Mouse (Mus musculus): ENCODE measurements around the gene Dock4. TPM values are rescaled to one million over a fixed set of nuclear protein-coding genes. Genes with fewer than 3 reads are reported as not detected.

Dock4 gene
- total RNA-seq, 2 experiments from 2014 or later: 81.1 to 99.7 TPM

DNA sequence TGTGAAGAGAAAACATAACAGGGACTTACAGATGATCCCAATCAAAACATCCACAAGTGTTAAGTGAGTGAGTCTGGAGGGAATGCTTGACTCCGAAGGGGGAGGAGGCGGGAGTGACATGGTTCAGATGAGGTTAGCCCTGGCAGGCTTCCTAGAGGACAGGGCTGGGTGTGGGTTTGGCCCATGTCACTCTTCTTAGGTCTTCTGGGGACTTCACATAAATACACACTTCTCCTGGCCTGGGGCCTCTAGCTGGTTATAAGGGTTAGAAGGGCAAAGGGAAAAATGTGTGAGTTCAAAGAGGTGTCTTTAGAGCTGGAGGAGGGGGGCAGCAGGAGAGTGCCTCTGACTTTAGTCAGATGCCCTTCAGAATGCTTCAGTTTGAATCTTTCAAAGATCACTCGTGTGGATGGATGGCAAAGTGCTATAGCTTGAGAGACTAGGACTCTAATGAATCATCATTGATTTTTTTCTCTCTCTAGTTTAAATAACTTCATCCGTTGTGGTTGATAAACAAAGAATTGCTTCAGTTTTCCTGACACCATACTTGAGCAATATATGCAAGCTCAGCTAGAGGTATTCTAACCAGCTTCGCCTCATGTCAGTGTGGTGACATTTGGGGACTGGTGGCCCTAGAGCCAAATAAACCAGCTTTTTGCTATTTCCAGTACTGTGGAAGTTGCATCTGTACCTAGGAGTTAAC is 54.0 kb downstream of the Dock4 start:
- DNase-seq (ENCODE audit: low spot score in 2 of 2): no peak
- intact Hi-C loops (cut with DNase I): no loop called here

DNA sequence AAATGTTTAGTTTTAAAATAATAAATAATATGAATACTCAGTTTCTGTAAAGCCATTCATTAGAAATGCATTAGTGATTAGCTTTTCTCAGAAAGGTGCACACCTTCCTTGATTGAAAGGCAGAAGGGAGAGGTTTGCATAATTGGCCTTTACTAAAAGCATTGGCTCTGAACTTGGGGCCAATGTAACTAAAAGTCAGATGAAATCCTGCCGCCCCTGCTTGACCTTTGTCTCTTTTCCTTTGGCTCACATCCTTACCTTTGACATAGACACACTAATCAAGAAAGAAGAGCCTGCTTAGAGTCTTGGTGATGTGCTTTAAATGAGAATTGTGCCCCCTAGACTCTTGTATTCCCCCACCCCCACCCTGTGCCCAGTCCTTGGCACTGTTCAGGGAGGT is 55.4 kb downstream of the Dock4 start:
- intact Hi-C loops (cut with DNase I): no loop called here
- DNase-seq (ENCODE audit: low spot score in 2 of 2): no peak

DNA sequence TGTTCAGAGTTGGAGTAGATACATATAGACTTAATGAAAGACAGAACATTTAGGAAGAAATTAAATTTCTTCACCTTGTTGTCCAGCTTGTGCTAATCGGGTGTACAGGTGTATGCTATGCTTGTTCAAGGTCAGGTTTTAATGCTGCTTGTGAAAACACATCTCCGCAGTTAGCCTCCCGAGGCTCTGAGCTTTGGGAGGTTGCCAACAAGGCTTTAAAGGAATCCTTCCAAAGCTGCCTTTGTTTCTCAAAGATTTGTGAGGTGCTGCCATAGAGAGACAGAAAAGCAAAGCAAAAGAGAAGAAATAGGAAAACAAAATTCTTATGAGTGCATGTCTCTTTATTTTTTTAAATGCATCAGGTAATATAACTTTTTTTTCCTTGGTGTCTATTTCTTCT is 57.8 kb downstream of the Dock4 start:
- DNase-seq (ENCODE audit: low spot score in 2 of 2): no peak
- intact Hi-C loops (cut with DNase I): no loop called here

DNA sequence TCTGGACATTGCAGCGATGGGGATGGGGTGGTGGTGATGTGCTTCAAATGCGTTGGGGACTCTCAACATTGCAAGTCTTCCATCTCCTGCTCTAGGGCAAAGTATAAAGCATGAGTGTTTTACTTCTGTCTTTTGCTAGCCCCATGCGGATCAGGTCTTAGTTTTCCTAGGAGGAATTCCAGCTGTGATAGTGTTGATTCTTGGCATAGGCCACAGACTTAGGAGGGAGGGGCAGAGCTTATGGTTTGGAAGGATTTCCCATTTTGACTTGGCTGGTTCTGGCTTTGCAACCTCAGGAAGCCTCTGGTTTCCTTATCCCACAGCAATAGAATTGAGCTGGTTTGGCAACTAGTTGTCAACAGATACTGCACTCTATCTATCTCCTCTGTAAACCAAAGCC is 58.9 kb downstream of the Dock4 start:
- intact Hi-C loops (cut with DNase I): no loop called here
- no peak for DNase-seq (ENCODE audit: low spot score in 2 of 2)

DNA sequence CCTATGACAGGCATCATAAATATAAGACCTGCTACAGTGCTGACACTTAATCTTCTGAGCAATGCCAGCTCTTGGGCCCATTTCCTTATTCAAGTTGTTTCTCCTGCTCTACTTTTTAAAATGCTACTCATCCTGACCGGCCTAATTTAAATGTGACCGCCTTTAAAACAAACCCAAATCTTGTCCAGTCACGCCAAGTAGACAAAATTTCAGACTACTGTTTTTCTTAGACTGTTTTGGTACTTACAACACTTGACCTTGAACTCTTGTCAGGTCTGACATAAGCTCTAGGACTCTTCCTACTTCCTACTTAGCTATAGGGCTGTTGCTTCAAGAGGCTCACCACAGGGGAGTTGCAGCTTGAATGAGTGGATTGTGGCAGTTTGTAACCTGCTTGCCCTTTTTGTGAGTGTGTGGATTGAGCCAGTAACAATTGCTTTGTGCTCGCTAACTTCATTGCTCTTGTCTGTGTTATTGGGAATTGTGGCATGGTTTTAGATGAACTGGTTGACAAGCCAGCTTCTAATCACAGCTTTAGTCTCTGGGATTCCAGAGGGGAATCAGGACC is 62.2 kb downstream of the Dock4 start:
- no peak for DNase-seq (ENCODE audit: low spot score in 2 of 2)
- intact Hi-C loops (cut with DNase I): no loop called here

DNA sequence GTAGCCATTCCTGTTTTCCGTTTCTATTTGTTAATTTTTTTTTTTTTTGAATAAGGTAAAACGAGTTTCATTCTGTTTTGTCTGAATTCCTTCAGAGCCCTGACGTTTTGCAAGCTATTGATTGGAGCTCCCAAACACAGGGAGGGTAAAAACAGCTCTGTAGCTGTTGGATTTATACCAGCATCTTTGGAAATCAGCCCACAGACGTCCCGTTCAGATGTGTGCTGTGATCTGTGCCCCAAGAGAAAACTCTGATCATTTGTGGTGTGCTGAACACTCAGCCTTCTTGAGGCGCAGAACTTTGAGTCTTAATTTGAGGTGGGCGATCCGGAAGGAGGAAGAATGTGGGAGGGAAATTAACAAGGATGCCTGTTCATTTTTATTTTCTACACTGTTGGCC is 62.7 kb downstream of the Dock4 start:
- no peak for DNase-seq (ENCODE audit: low spot score in 2 of 2)
- intact Hi-C loops (cut with DNase I): no loop called here

DNA sequence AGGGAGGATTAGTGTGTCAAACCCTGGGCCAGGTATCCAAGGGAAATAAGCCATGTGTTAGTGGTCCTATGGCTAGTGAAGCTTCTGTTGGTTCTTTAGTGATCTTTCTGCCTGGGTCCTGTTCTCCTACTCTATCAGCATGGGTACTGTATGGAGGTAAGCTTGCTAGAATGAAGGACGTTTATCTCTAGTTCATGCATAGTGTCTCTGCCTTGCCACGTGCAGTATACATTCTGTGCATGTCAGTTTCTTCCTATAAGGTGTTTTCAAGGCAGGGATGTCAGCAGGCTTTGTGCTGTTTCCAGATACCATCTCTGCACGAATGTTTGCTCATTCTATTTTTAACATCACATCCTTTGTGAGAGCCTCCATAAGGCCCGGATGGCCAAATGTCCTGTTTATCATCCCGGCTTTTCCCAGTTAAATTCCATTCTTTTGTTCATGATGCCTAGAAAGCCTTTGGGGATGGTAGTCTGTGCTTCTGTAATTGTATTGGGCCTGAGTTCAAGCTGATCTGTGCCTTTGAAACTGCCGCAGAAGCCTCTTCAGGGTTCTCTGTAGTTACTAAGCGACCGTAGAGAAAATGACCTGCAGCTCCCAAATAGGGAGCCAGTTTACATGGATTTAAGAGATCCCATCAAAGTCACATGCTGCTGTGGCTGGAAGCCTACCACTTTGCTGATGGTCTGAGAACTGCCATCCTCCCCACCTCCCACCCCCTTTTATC is 66.1 kb downstream of the Dock4 start:
- intact Hi-C loops (cut with DNase I): no loop called here
- no peak for DNase-seq (ENCODE audit: low spot score in 2 of 2)

DNA sequence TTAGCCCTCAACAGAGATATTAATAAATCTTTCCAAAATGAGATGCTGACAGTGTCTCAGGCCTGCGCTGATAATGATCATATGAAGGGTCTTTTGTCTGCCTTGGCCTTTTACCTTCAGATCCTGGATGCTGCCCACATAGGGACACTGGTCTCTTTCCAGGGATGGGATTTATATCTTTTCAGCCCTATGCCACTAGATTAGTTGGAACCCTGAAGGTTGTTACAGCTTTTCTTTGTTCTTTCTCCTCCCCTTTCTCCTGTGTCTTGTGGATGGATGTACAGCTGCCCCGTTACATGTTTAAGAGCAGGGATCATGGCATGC is 66.6 kb downstream of the Dock4 start:
- intact Hi-C loops (cut with DNase I): no loop called here
- no peak for DNase-seq (ENCODE audit: low spot score in 2 of 2)

DNA sequence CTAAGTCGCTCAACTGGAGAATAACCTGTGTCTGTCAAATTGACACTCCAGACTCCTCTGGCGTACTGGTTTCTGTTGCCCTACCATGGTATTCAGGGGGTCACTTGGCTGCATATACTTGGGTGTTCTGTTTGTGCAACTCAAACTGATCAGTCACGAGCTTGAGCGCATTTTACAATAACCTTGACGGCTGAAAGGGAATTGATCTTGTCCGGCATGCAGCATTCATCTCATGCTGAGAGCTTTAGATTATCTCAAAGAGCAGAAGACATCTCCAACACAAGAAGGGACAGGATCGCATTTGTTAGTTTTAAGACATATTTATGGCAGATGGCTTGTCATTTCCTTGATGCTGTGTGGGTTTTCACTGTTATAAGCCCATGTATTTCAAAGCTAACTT is 67.2 kb downstream of the Dock4 start:
- intact Hi-C loops (cut with DNase I): no loop called here
- DNase-seq (ENCODE audit: low spot score in 2 of 2): no peak

DNA sequence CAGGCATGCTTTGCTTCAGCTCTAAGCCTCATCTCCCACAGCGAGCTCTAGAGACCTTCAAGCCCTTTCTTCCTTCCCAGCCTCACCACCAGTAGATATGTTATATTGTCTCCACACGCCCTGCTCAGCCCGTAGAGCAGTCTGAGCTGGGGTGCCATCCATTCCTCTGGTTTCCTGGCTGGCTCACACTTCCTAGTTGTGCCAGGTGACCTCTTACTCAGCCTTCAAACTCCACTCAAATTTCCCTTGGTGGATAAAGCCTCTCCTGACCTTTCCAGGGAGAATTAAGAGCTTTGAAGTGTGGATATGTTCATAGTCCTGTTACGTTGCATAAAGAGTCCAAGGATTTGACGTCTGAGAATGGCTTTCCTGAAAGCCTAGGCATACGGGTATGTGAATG is 68.3 kb downstream of the Dock4 start:
- intact Hi-C loops (cut with DNase I): no loop called here
- DNase-seq (ENCODE audit: low spot score in 2 of 2): no peak

DNA sequence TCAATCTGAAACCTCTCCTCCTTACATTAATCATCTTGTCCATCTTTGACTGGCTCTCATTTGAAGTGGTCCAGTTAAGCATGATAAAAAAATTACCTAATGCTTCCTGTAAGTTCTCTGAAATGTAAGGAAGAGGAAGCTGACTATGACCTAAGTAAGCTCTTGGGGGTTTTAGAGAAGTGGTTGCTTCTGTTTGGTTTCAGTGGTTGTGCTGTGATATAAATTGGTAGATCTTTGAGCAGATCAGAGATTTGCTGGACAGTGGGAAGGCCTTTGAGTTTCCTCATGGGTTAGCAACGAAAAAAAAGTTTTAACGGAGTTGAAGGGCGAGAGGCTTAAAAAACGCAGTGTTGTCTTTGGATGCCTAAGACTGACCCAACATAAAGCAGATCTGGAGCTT is 76.7 kb downstream of the Dock4 start:
- intact Hi-C loops (cut with DNase I): no loop called here
- no peak for DNase-seq (ENCODE audit: low spot score in 2 of 2)

DNA sequence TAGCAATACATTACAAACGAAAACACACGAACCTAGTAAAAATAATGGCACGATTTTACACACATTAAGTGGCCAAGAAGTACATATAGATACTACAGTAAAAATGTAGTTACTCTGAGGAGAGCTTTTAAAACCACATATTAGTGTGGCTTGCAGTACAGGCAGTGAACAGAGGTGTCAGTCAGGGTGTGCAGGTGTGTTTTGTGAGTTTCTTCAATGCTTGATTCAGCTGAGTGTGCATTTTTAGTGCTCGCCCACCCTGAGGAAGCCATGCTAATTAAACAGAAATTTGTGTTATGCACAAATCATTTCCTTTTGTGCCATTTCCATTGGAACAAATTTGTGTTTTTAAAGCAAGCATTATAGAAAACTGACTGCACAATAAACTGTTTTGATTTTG is 77.3 kb downstream of the Dock4 start:
- no peak for DNase-seq (ENCODE audit: low spot score in 2 of 2)
- intact Hi-C loops (cut with DNase I): no loop called here

DNA sequence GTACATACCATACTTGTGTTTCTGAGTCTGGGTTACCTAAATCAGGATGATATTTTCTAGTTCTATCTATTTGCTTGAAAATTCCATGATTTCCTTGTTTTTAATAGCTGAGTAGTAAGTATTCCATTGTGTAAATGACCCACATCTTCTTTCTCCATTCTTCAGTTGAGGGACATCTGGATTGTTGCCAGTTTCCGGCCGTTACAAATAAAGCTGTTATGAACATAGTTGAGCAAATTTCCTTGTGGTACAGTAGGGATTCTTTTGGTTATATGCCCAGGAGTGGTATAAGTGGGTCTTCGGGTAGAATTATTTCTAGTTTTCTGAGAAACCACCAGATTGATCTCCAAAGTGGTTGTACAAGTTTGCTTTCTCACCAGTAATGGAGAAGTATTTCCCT is 79.3 kb downstream of the Dock4 start:
- intact Hi-C loops (cut with DNase I): no loop called here
- no peak for DNase-seq (ENCODE audit: low spot score in 2 of 2)

DNA sequence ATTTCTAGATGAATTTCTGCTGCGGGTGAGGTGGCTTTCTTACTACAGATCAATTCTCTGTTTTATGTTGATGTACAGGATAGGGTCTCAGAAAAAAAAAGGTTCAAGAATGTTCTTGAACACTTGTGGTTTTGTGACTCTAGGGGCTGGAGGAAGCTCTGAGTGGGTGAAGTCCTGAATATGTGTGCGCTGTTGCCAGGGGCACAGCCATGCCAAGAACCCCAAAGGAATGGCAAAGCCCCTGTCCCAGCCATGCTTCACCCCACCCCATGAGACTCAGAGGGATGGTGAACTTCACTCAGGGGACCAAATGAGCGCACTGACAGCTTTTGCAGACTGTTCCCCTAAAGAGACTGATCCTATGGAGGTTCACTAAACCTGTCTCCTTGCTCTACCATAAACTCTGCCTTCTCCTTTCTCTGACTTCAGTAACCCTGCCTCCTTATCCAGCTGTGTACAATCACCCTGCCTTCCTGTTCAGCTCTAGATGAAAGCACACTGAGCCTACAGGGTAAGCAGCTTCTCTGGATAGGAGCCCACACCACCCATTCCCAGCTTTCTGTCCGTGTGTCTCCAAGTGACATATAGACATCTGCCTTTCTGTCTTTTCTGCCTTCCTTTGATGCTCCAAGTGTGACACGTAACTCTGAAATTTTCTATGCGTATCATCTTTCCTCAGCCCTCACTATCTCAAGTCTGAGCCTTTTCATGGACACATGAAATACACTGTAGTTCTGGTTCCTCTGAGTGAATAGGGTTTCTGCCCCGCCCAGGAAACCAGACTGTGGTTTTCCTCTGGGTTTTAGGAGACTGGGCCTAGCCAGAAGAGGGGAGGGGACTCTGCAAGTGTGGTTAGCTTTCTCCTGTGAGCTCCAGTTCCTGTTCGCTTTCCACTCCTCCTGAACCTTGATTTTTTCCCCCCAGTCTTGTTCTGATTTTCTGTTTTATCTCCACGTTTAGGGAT is 90.2 kb downstream of the Dock4 start:
- intact Hi-C loops (cut with DNase I): no loop called here
- DNase-seq (ENCODE audit: low spot score in 2 of 2): no peak

DNA sequence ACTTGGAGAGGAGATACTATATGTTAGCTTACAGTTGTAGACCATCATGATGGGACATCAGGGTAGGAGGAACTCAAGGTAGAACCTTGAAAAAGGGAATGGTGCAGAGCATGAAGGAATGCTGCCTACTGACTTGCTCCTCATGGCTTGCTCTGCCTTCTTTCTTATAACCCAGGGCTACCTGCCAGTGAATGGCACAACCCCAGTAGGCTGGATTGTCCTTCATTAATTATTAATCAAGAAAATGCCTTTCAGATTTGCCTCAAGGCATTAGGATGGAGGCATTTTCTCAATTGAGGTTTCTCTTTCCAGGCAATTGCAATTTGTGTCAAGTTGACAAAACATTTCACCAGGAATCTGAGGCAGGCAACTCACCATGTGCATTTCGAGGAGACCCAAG is 92.1 kb downstream of the Dock4 start:
- intact Hi-C loops (cut with DNase I): no loop called here
- DNase-seq (ENCODE audit: low spot score in 2 of 2): no peak

DNA sequence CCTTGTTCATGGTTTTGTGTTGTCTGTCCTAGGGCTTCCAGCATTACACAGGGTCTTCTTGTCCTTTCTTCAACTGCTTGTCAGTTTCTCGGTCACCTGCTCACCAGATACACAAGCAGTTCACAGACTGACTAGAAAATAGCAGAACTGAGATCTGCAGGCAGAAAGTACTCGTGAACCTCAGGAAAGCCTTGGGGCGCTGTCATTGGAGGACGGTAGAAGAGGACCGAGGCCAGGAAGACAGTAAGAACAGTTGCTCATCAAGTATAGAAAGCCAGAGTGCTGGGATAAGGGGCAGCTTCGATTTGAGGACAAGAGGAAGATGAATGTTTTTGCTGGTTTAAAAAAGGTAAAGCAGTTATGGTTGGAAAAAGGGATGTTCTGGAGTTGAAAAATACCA is 92.6 kb downstream of the Dock4 start:
- intact Hi-C loops (cut with DNase I): no loop called here

DNA sequence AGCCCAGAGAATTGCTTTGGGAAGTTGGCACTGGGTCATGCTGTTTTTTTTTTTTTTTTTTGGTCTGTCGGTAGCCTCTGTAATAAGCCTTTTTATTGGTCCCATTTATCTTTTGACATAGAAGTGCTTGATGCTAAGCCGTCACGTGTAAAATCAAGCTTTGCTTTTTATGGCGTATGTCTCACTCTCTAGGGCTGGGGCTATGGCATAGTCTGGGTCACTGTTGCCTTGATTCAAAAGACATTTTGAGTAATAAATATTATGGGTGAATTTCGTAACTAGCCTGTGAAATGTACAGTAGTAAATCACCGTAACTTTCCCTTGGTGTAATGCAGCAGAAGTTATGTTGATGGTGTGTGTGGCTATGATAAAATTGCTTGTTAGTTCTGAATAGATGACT is 93.0 kb downstream of the Dock4 start:
- intact Hi-C loops (cut with DNase I): no loop called here
- no peak for DNase-seq (ENCODE audit: low spot score in 2 of 2)

More for the DNA sequence above, 92.6 kb downstream of the Dock4 start:
- DNase-seq (ENCODE audit: low spot score in 2 of 2): no peak

DNA sequence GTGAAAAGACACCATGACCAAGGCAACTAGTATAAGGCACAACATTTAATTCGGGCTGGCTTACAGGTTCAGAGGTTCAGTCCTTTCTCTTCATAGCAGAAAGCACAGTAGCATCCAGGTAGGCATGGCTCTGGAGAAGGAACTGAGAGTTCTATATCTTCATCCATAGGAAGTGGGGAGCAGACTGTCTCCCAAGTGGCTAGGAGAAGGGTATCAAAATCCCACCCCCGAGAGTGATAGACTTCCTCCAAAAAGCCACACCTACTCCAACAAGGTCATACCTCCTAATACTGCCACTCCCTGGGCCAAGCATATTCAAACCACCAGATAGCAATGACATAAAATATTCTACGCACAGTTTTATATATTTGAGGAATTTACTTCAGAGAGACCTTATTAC is 98.5 kb downstream of the Dock4 start:
- intact Hi-C loops (cut with DNase I): no loop called here
- no peak for DNase-seq (ENCODE audit: low spot score in 2 of 2)

DNA sequence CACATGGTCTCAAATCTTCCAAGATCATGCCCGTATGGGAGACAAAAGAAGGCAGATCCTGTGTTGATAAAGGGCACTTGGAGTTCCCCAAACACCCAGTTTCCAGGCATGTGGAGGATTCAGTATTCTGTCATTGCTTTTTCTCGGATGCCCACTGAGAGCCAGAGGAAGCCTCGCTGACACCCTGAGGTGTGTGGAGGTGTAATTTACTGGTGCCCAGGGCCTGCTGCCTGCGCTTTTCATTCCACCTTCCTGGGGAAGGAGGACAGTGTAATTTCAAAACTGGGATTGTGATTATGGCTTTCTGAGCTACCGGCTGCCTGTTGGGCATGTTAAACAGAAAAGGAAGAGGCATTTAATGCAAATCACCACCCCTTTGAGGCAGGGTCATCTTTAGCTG is 101.1 kb downstream of the Dock4 start:
- intact Hi-C loops (cut with DNase I): no loop called here
- no peak for DNase-seq (ENCODE audit: low spot score in 2 of 2)

DNA sequence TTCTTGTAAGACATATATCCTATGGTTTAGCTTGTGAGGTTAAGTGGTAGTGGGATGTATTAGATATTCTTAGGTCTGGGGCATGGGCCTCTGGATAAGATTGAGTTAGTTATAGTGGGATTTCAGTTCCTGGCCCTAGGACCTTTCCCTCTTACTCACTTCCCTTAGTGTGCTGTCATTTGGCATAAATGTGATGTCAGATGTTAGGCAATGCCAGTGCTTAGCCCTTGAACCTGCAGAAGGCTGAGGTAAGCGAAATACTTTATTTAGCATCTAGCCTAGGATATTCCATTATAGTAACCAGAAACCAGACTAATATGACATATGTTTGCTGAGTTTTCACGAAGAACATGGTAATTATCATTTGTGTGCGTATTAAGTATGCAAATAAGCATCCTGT is 105.6 kb downstream of the Dock4 start:
- intact Hi-C loops (cut with DNase I): no loop called here
- no peak for DNase-seq (ENCODE audit: low spot score in 2 of 2)

Data from left cerebral cortex, postnatal 36 days (tissue).